Mouse (Mus musculus): ENCODE measurements around the gene Urad.

The Urad gene

DNA sequence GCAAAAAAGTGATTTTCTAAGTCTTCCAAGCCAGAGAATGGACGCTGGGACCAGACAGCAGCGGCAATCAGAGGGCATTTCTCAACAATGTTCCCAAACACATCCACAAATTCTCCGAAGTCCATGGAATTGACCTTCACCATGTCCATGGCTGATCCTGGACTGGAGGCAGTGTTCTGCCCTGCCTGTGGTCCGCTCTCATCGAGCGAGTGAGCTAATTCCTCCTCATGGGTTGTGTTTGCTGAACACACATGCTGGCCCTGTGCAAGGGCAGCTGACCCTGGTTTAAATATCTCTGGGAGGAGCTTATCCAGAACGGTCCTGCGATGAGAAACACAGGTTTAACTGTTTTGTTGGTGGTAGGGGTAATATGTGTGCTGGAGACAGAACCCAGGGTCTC lies at the start of gene Urad:
Gene Urad, minus strand, starts transcription at position 258 of the 400 bp plus-strand sequence.
- DNase-seq (ENCODE audit: low read depth) = no peak

DNA sequence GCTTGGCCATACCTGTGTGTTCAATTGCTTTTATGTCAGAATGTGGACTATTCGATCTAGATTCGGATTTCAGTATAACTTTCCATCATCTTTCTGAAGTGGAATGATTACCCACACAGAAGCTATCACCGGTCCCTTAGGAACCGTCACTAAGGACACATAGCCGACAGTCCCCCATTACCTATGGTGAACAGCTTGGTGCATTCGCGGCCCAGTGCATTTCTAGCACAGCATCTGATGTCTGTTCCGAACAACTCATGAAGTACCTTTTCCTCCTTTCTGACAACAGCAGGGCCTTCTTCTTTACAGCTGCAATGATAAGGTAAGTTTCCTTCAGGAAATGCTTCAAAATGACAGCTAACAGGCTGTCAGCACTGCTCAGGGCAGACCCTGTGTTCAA lies 48.0 kb upstream of the Urad start:
- no peak for DNase-seq (ENCODE audit: low read depth)

DNA sequence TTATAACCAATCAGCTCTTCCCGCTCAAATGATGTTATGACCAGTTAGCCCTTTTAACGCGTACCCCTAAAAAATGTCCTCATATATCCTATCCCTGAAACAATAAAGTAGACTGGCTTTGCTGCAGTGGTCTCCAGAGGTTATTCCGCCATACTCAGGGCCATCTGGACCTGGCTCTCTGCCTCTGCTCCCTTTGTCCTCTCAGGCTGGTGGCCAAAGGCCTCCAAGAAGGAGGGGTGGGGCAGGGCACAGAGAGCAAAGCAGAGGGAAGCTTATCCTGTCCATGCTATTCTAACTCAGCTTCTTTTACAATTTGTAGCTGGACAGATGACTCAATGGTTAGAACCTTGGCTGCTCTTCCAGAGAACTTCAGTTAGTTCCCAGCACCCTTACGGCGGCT lies 46.0 kb upstream of the Urad start:
- DNase-seq (ENCODE audit: low read depth) = no peak

DNA sequence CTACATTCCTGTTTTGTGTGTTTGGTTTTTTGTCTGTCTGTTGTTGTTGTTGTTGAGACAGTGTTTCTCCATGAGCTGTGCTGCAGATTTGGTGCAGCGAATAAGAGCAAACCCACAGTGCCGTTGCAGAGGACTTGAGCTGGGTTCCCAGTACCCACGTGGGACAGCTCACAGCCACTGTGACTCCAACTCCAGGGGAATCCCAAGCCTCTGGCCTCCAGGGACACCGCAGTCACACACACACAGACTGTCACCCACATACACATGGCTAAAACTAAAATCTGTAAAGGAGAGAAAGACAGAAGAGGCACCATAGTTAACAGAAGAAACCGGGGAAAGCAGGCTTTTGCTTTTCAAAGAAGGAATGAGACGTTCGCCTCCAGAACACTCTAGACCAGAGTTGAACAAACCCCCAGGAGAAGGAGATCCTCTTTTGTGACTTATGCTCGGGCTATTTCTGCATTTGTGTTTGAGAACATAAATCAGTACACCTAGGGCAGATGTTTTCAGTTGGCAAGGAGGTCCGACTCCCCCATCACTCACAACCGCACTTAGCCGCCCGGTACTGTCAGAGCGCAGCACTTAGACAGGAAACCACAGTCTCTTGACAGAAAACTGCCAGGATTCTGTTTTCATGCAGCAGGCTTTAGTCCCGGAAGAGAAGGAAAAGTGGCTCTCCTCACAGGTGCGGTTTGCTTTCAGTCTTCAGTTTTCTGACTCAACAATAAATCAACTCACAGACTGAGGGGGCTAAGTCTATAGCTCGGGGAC lies 43.9 kb upstream of the Urad start:
- peak; percentile 51 for DNase-seq (ENCODE audit: low read depth)

DNA sequence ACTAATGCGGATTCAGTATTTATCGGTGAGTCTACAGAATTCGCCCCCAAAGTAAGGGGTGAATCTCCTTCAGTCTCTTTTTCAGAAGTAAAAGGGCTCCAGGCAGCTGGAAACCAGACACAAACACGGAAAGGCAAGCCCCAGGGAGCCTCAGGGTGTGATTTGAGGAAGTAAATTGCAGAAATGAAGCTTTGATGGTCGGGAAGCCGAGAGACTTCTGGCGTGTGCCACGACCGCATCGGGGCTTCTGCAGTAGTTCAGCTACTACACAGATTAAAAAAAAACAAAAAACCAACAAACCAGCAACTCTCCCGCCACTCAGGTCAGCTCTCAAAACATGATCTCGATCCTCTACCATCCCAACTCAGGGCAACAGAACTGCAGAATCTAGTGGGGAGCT lies 40.8 kb upstream of the Urad start:
- DNase-seq (ENCODE audit: low read depth) = no peak

DNA sequence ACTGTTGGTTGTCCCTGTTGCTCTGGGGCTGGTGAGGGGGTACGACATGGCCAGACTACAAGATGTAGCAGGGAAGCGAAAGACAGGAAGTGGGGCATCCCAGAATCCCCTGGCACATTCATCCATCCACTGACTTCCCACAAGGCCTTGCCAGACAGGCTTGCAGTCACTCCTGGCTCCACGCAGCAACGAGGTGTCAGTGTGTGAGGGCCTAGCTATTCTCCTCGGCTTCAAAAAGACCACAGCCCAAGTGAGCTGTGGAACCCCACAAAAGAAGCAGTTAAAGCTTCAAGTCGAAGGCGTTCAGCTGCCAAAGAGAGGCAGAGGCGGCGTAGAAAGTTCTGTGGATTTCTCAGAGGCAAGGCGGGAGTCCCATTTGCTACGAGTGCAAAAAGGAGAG lies 36.2 kb upstream of the Urad start:
- DNase-seq (ENCODE audit: low read depth) = no peak

DNA sequence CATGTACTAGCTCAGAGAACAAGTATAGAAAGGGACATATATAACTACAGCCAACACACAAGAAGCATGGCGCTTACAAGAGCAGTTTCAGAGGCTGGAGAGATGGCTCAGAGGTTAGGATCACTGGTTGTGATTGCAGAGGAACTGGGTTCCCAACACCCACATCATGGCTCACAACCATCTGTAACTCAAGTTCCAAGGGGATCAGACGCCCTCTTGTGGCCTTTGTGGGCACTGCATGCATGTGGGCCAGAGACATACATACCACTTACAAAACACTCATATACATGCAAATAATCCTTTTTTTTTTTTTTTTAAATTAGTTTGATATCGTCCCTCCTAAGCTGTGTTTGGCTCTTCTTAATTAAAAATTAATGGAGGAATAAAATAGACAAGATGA lies 35.3 kb upstream of the Urad start:
- peak; percentile 70 for DNase-seq (ENCODE audit: low read depth)

- no peak for DNase-seq (ENCODE audit: low read depth)
These were observed 34.2 kb upstream of the Urad start for GRCm38 (mm10) chr5:147356260-147357055.

DNA sequence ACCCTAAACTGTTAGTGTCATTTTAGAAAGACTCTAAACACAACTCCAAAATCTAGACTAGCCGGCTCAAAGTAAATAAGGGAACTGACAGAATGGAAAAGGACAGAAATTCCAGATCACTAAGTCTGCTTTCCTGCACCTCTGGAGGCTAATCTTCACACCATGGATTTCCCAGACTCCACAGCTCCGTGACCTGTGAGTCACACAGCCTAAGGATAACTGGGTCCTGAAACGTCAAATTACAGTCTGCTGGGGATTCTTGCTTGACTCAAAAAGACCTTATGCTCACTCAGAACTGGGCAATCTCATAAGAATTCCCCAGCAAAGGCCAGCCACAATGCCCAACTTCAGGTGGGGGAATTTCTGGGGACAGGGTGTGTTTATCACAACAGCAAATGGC lies 33.5 kb upstream of the Urad start:
- no peak for DNase-seq (ENCODE audit: low read depth)

DNA sequence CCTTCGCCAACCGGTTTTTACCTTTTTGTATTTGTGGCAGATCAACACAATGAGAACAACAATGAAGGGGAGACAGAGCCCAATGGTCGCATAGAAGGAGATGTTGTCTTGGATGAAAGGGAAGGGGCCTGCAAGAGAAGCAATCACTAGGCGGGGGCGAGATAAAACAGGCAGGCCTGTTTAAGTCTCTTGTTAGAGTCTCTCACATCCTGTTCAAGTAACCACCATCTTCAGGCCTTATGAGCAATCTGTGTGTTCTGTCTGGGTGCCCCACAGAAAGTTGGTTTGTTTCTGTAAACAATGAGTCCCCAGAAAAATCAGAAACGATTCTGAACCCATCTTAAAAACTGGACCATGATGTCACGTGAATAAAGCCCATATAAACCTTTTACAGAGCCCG lies 32.7 kb upstream of the Urad start:
- no peak for DNase-seq (ENCODE audit: low read depth)

GRCm38 (mm10) chr5:147354161-147354780 lies 32.0 kb upstream of the Urad start:
- DNase-seq (ENCODE audit: low read depth) = no peak

GRCm38 (mm10) chr5:147351931-147352330 lies 29.7 kb upstream of the Urad start:
- DNase-seq (ENCODE audit: low read depth) = no peak

GRCm38 (mm10) chr5:147345981-147346380 lies 23.7 kb upstream of the Urad start:
- no peak for DNase-seq (ENCODE audit: low read depth)

DNA sequence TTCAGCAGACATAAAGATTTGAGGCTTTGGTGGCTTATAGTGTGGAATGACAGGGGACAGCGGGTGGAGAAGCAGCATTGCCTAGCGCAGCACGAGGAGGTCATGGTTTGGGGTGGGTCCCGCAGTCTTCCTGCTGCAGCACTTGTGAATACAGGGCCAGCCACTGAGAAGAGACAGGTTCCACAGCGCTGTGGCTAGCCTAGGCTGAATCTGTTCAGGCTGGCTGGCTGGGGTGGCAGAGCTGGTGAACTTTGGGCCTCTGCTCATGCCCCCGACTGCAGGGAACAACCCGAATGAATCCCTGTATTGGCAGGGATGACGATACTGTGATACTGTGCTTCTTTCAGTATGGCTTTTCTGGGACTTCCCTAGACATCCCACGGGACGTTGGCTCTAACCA lies 21.7 kb upstream of the Urad start:
- DNase-seq (ENCODE audit: low read depth) = no peak

GRCm38 (mm10) chr5:147342901-147343300 lies 20.7 kb upstream of the Urad start:
- no peak for DNase-seq (ENCODE audit: low read depth)

GRCm38 (mm10) chr5:147340741-147341414 lies 18.6 kb upstream of the Urad start:
- DNase-seq (ENCODE audit: low read depth) = peak; percentile 58

- DNase-seq (ENCODE audit: low read depth) = no peak
These were observed 17.3 kb upstream of the Urad start for GRCm38 (mm10) chr5:147339560-147339959.

DNA sequence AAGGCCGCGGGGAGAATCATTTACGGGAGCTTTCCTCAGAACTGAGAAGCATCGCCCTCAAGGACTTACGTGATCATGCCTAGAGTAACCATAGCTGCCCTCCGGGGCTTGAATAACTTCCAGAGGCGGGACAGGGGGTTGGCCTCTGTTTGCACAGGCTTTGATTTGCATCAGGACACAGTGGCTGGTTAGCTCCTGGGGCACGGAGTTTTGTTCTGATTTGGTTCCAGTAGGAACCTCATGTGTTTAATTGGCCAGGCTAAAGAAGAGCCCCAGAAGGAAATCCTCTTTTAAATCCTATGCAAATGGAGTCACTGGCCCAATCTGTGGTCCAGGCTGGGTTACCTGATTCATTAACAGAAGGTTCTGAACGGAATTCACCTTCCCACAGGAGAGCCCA lies 16.7 kb upstream of the Urad start:
- DNase-seq (ENCODE audit: low read depth) = no peak

DNA sequence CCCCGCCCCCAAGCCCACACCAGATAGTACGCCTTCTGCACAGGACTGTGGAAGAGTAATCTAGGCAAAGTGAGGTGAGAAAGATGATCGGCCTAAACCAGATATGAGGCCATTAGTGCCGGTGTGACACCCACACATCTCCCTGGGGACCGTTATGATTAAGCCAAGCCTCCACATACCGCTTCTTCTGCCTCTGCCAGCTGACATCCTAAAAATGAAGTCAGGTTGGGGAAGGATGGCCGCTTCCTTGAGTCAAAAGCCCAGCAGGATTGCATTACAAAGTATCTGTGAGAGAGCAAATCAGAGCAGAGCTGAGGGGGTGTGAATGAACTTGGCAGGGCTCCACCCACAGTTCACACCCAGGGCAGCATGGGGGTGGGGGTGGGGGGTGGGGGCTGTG lies 10.5 kb upstream of the Urad start:
- DNase-seq (ENCODE audit: low read depth) = no peak

DNA sequence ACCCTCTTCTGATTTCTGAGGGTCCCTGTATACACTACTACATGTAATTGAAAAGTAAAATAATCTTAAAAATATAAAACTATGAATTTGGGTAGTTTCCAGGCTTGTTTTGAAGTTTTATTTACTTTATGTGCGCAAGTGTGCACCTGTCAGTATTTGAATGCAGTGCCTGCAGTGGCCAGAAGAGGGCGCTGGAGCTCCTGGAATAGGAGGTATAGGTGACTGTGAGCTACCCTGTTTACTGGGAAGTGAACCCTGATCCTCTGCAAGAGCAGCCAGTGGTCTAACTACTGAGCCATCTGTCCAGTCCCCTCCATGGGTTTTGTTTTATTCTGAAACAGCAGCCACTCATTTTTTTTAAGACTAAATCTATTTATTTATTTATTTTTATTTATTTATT lies 9.3 kb upstream of the Urad start:
- DNase-seq (ENCODE audit: low read depth) = peak; percentile 78

DNA sequence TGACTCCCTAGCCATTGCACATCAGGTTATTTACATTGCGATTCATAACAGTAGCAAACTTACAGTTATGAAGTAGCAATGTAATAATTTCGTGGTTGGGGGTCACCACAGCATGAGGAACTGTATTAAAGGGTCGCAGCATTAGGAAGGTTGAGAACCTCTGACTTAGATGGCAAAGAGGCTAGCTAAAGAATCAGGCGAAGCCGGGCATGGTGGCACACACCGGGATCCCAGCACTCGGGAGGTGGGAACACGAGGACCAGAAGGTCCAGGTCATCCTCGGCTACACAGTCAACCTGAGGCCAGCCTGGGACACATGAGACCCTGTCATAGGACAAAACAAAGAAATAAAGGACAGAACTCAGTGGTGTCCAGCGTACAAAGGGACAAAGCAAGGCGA lies 7.7 kb upstream of the Urad start:
- DNase-seq (ENCODE audit: low read depth) = no peak

DNA sequence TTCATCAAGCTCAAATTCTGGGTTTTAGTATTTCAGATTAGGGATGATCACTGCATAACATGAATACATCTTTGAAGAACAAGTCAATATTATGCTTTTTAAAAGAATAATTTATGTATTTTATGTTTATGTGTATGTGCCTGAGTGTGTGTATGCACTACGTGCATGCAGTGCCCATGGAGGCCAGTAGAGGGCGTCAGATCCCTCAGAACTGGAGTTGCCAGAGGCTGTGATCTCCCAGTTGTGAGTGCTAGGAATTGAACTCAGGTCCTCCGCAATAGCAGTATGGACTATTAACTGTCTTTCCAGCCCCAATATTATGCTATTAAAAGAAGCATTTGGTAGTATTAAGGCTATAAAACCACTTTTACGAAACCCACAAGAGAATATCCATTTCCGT lies 5.4 kb upstream of the Urad start:
- no peak for DNase-seq (ENCODE audit: low read depth)

DNA sequence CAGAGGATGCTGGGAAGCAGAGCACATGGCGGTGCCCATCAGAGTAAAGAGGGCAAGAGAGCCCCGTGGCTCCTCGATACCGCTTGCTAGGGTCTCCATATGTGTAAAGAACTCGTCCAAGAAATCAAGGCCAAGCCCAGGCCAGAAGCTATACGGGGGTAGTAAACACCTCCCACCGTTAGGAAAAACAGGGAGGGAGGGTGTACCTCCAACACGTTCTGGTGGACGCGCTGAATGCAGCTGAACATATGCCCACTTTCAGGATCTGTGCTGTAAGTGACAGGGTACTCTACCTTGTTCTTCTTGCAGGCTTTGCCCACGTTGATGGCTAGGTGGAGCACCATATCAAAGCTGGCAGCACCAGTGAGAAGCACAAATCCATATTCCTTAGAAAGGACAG lies 3.7 kb upstream of the Urad start:
- no peak for DNase-seq (ENCODE audit: low read depth)
